Mouse (Mus musculus) ES-Bruce4 (cell line): Measurements from ENCODE around the gene Gpr37l1. TPM values are rescaled to one million over a fixed set of nuclear protein-coding genes. Genes with fewer than 3 reads are reported as not detected.
A peak's percentile ranks its signal among the peaks of the same experiment; 100 is the strongest.
"Not testable (repeated sequence)": the region's sequence is repeated elsewhere in the genome, so short reads cannot be mapped to it uniquely, and the experiment has no call there.

Source experiments
- H3K27ac ChIP-seq: 2 replicates; pipeline ENCODE4 v1.5.1; 2012; ENCODE audit warnings: low read length, inconsistent platforms; ENCODE audit not compliant: insufficient read depth
- H3K27me3 ChIP-seq: 2 replicates; pipeline ENCODE4 v1.6.1; 2012; ENCODE audit warnings: mild to moderate bottlenecking, low read length, inconsistent platforms; ENCODE audit not compliant: control insufficient read depth, poor library complexity, insufficient read depth, severe bottlenecking
- H3K36me3 ChIP-seq: 2 replicates; pipeline ENCODE4 v1.6.1; 2012; ENCODE audit warnings: inconsistent platforms, mild to moderate bottlenecking, low read length, moderate library complexity; ENCODE audit not compliant: control insufficient read depth, poor library complexity, insufficient read depth, severe bottlenecking
- H3K4me1 ChIP-seq: one replicate; pipeline ENCODE4 v1.8.1; 2011; ENCODE audit warnings: low read length; ENCODE audit not compliant: control insufficient read depth, insufficient read depth
- H3K4me3 ChIP-seq: 2 replicates; pipeline ENCODE4 v1.5.1; 2011; ENCODE audit warnings: low read depth, mild to moderate bottlenecking, low read length
- H3K9ac ChIP-seq: 2 replicates; pipeline ENCODE4 v1.6.1; 2012; ENCODE audit warnings: low read depth, mild to moderate bottlenecking, inconsistent platforms; ENCODE audit not compliant: poor library complexity, severe bottlenecking
- H3K9me3 ChIP-seq: replicated peaks from 2 replicates; pipeline ENCODE4 v1.6.1; 2012; ENCODE audit warnings: mild to moderate bottlenecking, low read length, inconsistent platforms; ENCODE audit not compliant: control insufficient read depth, poor library complexity, insufficient read depth, severe bottlenecking
- CTCF ChIP-seq: IDR thresholded peaks from one replicate; pipeline ENCODE4 v1.8.1; 2011; ENCODE audit warnings: low read depth, low read length
- EP300 ChIP-seq: IDR thresholded peaks from 2 replicates; pipeline ENCODE4 v1.6.1; 2011; ENCODE audit warnings: low read depth, low read length; ENCODE audit not compliant: insufficient read depth
- POLR2A ChIP-seq: IDR thresholded peaks from one replicate; pipeline ENCODE4 v1.8.1; 2011; ENCODE audit warnings: low read length; ENCODE audit not compliant: insufficient read depth
- polyA plus RNA-seq: library from polyadenylated mRNA; stranded (reverse); fragments of >200 nt; gene quantifications from 2 replicates; pipeline ENCODE4 v1.2.4, GENCODE M21; 2011; ENCODE audit warnings: low read depth; ENCODE audit not compliant: missing spikeins, insufficient read depth, insufficient read length

The Gpr37l1 gene
- polyA plus RNA-seq, 1 experiment = not detected

DNA sequence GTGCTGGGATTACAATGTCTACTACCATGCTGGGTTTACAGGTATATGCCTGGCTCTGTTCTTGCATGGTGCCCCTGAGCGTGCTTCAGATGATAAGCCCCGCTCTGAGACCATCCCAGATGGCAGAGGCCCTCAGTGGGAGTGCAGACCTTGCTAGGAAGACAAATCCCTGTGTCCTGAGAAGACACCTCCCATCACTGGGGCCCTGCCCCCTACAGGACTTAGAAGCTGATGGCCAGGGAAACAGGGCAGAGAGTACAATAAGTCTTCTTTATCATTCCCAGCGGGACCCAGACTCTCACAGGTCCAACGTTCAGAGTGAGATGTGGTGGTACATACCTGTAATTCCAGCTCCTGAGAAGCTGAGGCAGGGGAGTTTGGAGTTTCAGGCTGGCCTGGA, 37.8 kb upstream of the Gpr37l1 start:
- no peaks in the 10 kb centered on the region for H3K27me3 ChIP-seq
- peaks cover 12% of the 10 kb centered on the region for H3K4me1 ChIP-seq
- H3K36me3 ChIP-seq = no peaks in the 10 kb centered on the region
- no peaks in the 10 kb centered on the region for H3K9me3 ChIP-seq
- TF ChIP-seq EP300 (no peak), POLR2A (no peak), CTCF (no peak)
- H3K9ac ChIP-seq = no peak overlapping the region
- H3K4me3 ChIP-seq = no peak overlapping the region
- 0 out of 2 replicates have a peak overlapping the region, but pooled peaks have one; percentile 16 for H3K27ac ChIP-seq

- Histone ChIP-seq H3K27me3 (no peaks in the 10 kb centered on the region), H3K4me3 (no peak overlapping the region), H3K9ac (no peak overlapping the region), H3K27ac (peak overlapping the region; percentile 21; the same call in 1 of the 2 replicates), H3K9me3 (no peaks in the 10 kb centered on the region), H3K36me3 (no peaks in the 10 kb centered on the region), H3K4me1 (peaks cover 13% of the 10 kb centered on the region)
- TF ChIP-seq CTCF = no peak
- no peak for TF ChIP-seq EP300
- no peak for TF ChIP-seq POLR2A
Measured at GRCm38 (mm10) chr1:135204196-135205126, 37.0 kb upstream of the Gpr37l1 start.

GRCm38 (mm10) chr1:135200400-135200799, 32.9 kb upstream of the Gpr37l1 start:
- Histone ChIP-seq H3K4me3 (no peak overlapping the region), H3K36me3 (no peaks in the 10 kb centered on the region), H3K4me1 (peaks cover 18% of the 10 kb centered on the region), H3K27me3 (no peaks in the 10 kb centered on the region), H3K27ac (no peak overlapping the region), H3K9ac (no peak overlapping the region), H3K9me3 (no peaks in the 10 kb centered on the region)
- TF ChIP-seq CTCF (no peak), POLR2A (no peak)

DNA sequence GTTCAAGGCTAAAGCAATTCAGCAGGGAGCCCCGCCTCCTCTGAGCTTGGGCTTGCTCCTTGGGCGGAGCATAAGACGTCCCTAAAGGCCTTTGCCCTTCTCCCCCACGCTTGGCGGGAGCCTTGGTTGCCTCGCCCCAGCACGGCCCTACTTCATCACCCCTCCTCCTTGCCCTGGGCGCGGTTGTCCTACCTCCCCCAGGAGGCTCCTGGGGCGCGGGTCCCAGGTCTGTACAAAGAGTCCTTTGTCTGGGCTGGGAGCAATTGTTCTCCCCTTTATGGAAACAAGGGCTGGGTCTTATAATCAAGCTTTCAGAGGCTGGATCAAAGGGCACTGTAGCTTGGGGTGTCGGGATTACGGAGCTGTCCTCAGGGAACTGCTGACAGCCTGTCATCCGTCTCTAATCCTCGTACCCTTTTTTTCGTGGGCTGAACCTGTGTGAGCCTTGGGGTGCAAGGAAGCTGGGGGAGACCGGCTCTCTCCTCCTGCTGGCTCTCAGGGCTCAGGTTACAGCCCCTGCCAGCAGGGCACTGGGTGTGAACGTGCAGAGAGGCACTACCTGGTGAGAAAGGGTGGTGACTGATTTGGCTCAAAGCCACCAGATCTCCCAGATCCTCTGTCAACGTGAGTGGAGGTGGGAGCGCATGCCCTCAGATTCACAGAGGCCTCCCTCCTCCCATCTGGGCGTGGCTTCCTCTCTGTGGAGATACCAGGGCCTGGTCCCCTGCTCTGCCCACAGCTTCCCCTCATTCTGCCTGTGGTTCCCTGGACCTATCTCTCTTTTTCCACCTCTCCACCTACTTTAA, 31.7 kb upstream of the Gpr37l1 start:
- Histone ChIP-seq H3K27me3 (no peaks in the 10 kb centered on the region), H3K9ac (no peak overlapping the region), H3K4me3 (no peak overlapping the region), H3K36me3 (no peaks in the 10 kb centered on the region), H3K4me1 (peaks cover 13% of the 10 kb centered on the region), H3K27ac (peak overlapping the region; percentile 87), H3K9me3 (no peaks in the 10 kb centered on the region)
- TF ChIP-seq EP300 (peak; percentile 93), CTCF (no peak)

- Histone ChIP-seq H3K27ac (peak overlapping the region; percentile 87), H3K9me3 (no peaks in the 10 kb centered on the region), H3K4me1 (peaks cover 17% of the 10 kb centered on the region), H3K9ac (no peak overlapping the region), H3K4me3 (no peak overlapping the region), H3K36me3 (no peaks in the 10 kb centered on the region), H3K27me3 (no peaks in the 10 kb centered on the region)
- TF ChIP-seq POLR2A (no peak), EP300 (peak; percentile 85)
Measured at GRCm38 (mm10) chr1:135198412-135198811, 30.9 kb upstream of the Gpr37l1 start.

DNA sequence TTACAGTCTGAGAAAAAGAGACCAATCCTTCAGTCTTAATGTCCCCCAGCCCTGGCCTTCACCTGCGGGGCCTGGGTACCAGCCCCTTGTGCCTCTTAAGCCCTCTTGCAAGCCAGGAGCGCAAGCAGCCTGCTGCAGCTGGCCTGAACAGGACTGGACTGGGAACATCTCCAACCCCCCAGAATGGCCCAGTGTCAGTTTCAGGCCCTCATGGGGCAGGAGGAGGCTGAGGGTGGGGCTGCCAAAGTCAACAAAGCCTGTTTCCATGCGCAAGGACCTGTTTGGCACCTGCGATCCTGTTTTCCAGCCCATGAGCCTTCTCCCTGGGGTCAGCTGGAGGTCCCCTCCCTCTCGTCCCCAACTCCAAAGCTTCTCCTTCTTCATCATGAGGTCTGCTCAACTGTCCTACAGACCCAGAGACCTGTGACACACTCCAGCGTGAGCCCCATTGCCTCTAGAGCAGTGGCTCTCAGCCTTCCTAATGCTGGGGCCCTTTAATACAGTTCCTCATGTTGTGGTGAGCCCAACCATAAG, 28.5 kb upstream of the Gpr37l1 start:
- no peaks in the 10 kb centered on the region for H3K27me3 ChIP-seq
- H3K9me3 ChIP-seq = no peaks in the 10 kb centered on the region
- H3K4me3 ChIP-seq = no peak overlapping the region
- H3K36me3 ChIP-seq = no peaks in the 10 kb centered on the region
- H3K4me1 ChIP-seq = peaks cover 17% of the 10 kb centered on the region
- TF ChIP-seq EP300 = peak; percentile 93
- no peak for TF ChIP-seq POLR2A
- TF ChIP-seq CTCF = no peak
- H3K27ac ChIP-seq = no peak overlapping the region
- H3K9ac ChIP-seq = no peak overlapping the region

- not testable (repeated sequence) for H3K4me3 ChIP-seq, H3K36me3 ChIP-seq, H3K9me3 ChIP-seq, H3K27me3 ChIP-seq, H3K9ac ChIP-seq
- peak overlapping the region; percentile 41 for H3K27ac ChIP-seq
- H3K4me1 ChIP-seq = peaks cover 12% of the 10 kb centered on the region
Measured at GRCm38 (mm10) chr1:135194335-135194734, 26.9 kb upstream of the Gpr37l1 start.
